Mouse (Mus musculus) olfactory bulb, adult 2 months (tissue): ENCODE results near the gene Rab4b.

Experiments
- CTCF ChIP-seq: fragments of 200-500 bp; IDR thresholded peaks from 2 replicates; pipeline ENCODE4 v1.5.1; 2012; ENCODE audit warnings: low read depth, mild to moderate bottlenecking, low read length, moderate library complexity; ENCODE audit not compliant: insufficient read depth
- POLR2A ChIP-seq: fragments of 200-500 bp; IDR thresholded peaks from 2 replicates; pipeline ENCODE4 v1.6.1; 2012; ENCODE audit warnings: mild to moderate bottlenecking, low read depth, low read length, moderate library complexity; ENCODE audit not compliant: insufficient read depth

DNA sequence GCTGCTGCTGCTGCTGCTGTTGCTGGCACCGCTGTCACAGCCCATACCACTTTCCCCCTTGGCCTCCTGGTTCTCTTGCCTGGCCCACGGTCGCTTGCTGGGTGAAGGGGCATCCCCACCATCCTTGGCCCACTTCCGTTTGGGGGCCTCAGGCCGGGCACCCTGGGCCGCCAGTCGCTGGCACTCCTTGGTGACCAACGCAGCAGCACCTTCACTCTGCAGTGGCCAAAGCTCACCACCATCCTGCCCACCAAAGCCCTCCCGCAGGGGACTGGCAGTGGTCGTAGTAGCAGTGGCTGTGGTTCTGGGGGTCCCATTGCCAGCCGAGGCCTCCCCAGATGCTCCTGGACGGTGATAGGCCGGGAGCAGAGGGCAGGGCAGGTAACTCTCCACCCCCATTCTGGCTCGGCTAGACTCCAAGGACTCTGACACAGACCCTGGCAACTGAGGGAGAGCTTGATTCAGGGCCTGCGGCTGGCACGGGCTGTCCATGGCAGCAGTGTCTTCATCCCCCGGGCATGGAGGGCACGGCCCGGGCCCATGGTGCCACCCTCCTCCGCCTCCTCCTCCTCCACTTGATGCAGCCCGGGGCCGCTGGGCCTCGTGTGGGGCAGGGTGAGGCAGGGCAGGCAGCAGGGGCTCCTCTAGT lies 13.6 kb downstream of the Rab4b start:
- no peak for TF ChIP-seq CTCF
- TF ChIP-seq POLR2A = no peak
